Mouse (Mus musculus): ENCODE measurements at regions not wholly inside any gene's neighbourhood (a gene's known extent, or its start where the extent isn't known, plus 50 kb on each side); places are given as distances from the start of the nearest gene placed in this dataset.

GRCm38 (mm10) chr5:74882563-74882962 is 162.0 kb downstream of the Chic2 start:
- DNase-seq: no peak

GRCm38 (mm10) chr5:74880669-74881226 is 163.8 kb downstream of the Chic2 start:
- DNase-seq: peak; percentile 28

GRCm38 (mm10) chr5:74880048-74880437 is 164.5 kb downstream of the Chic2 start:
- no peak for DNase-seq

GRCm38 (mm10) chr5:74879098-74880047 is 165.2 kb downstream of the Chic2 start:
- DNase-seq: no peak

- no peak for DNase-seq
These were observed 167.0 kb downstream of the Chic2 start for GRCm38 (mm10) chr5:74877595-74877994.

- DNase-seq: no peak
These were observed 167.4 kb downstream of the Chic2 start for GRCm38 (mm10) chr5:74877185-74877584.

- DNase-seq: peak; percentile 30
These were observed 169.9 kb downstream of the Chic2 start for GRCm38 (mm10) chr5:74874691-74875090.

- no peak for DNase-seq
These were observed 167.9 kb upstream of the Lnx1 start for GRCm38 (mm10) chr5:74870615-74871014.

- no peak for DNase-seq
These were observed 164.5 kb upstream of the Lnx1 start for GRCm38 (mm10) chr5:74867113-74867785.

GRCm38 (mm10) chr5:74866697-74867096 is 164.0 kb upstream of the Lnx1 start:
- no peak for DNase-seq

GRCm38 (mm10) chr5:74865446-74865845 is 162.7 kb upstream of the Lnx1 start:
- no peak for DNase-seq

- DNase-seq: no peak
These were observed 161.9 kb upstream of the Lnx1 start for GRCm38 (mm10) chr5:74864540-74865157.

- DNase-seq: no peak
These were observed 158.6 kb upstream of the Lnx1 start for GRCm38 (mm10) chr5:74861297-74861696.

- DNase-seq: no peak
These were observed 155.1 kb upstream of the Lnx1 start for GRCm38 (mm10) chr5:74857861-74858260.

- no peak for DNase-seq
These were observed 154.4 kb upstream of the Lnx1 start for GRCm38 (mm10) chr5:74857161-74857560.

- no peak for DNase-seq
These were observed 145.1 kb upstream of the Lnx1 start for GRCm38 (mm10) chr5:74847824-74848223.

GRCm38 (mm10) chr5:74846674-74847073 is 144.0 kb upstream of the Lnx1 start:
- no peak for DNase-seq

GRCm38 (mm10) chr5:74834401-74834800 is 131.7 kb upstream of the Lnx1 start:
- no peak for DNase-seq

- no peak for DNase-seq
These were observed 131.2 kb upstream of the Lnx1 start for GRCm38 (mm10) chr5:74833887-74834286.

- no peak for DNase-seq
These were observed 129.3 kb upstream of the Lnx1 start for GRCm38 (mm10) chr5:74832011-74832410.

GRCm38 (mm10) chr5:74830646-74831045 is 127.9 kb upstream of the Lnx1 start:
- peak; percentile 47 for DNase-seq

GRCm38 (mm10) chr5:74829003-74829402 is 126.3 kb upstream of the Lnx1 start:
- DNase-seq: no peak

- DNase-seq: no peak
These were observed 125.2 kb upstream of the Lnx1 start for GRCm38 (mm10) chr5:74827944-74828343.
